Mouse (Mus musculus): ENCODE measurements around the gene Daxx. TPM values are rescaled to one million over a fixed set of nuclear protein-coding genes. Genes with fewer than 3 reads are reported as not detected.

The Daxx gene
- polyA plus RNA-seq, 1 experiment from 2014 or later: 33.4 TPM

DNA sequence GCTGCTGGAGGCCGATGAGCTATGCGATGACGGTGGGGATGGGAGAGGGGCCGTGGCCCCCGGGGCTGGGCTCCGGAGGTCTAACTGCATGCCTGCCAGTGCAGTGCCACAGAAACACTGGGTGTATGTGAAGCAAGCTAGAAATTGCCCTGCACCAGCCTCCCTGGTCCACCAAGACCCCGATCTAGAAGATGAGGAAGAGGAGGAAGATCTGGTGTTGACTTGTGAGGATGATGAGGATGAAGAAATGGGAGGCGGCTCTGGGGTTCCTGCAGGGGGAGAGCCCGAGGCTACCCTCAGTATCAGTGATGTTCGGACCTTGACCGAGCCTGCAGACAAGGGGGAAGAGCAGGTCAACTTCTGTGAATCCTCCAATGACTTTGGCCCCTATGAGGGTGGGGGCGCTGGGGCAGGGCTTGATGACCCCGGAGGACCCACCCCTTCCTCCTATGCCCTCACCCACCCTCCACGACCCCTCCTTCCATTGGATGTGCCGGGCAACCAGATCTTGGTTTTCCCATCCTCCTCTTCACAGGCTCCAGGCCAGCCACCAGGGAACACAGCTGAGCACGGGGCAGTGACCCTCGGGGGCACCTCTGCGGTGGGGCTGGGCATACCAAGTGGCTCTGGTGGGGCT lies 8.6 kb downstream of the Daxx start:
- H3K4me2 ChIP-seq (ENCODE audit: low read length): no peak overlapping the region
- H3K27ac ChIP-seq: no peak overlapping the region
- WGBS: 82% methylated on average over 18 of the region's 18 CpGs
- no peak for TF ChIP-seq CTCF (IDR thresholded peaks at IDR 0.05; ENCODE audit: low read depth)
- H3K4me3 ChIP-seq (replicated peaks; ENCODE audit: low read depth, low read length): no peak overlapping the region
- no peak overlapping the region for H3K9ac ChIP-seq (ENCODE audit: low read depth, low read length)
- peaks cover 15% of the 10 kb centered on the region for H3K36me3 ChIP-seq (ENCODE audit: insufficient read depth, low read length)
- no peaks in the 10 kb centered on the region for H3K27me3 ChIP-seq (ENCODE audit: insufficient read depth, low read length)
- no peaks in the 10 kb centered on the region for H3K9me3 ChIP-seq (replicated peaks; ENCODE audit: low read length)
- ATAC-seq (replicated peaks; ENCODE audit: low FRiP score, low read depth) (no peak), DNase-seq (ENCODE audit: low spot score) (no peak)
- peaks cover 6% of the 10 kb centered on the region for H3K4me1 ChIP-seq (replicated peaks; ENCODE audit: insufficient read depth, low read length)

DNA sequence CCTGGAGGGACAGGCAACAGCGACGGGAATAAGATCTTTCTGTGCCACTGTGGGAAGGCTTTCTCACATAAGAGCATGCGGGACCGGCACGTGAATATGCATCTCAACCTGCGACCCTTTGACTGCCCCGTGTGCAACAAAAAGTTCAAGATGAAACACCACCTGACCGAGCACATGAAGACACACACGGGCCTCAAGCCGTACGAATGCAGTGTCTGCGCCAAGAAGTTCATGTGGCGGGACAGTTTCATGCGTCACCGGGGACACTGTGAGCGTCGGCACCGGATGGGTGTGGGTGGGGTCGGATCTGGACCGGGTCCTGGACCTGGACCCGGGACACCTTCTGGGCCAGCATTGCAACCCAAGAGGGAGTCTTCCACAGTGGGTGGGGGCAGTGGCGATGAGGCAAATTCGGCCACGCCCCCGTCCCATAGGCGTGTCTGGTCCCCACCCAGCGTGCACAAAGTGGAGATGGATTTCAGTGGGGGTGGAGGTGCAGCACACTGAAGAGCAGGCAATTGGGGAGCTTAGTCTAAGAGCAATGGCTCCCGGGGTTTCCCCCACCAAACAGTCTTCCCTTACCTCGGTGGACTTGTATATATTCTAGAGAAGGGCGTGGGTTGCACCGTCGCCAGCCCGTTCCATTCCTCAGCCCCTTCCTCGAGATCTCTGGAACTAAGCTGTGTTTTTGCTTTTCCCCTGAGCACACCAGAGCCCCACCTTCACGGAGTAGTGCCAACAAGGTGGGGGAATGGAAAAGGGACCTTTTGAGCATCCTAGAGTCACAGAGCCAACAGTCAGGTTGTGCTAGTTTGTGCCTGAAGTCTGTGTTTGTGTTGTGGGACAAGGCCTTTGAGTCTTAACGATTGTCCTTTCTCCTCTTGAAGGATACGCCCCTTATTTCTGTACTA lies 9.3 kb downstream of the Daxx start:
- Histone ChIP-seq H3K27ac (peak overlapping the region; percentile 90; the same call in 1 of the 2 replicates), H3K4me3 (replicated peaks; ENCODE audit: low read depth, low read length) (peak overlapping the region; percentile 72; the same call in 1 of the 2 replicates)

DNA sequence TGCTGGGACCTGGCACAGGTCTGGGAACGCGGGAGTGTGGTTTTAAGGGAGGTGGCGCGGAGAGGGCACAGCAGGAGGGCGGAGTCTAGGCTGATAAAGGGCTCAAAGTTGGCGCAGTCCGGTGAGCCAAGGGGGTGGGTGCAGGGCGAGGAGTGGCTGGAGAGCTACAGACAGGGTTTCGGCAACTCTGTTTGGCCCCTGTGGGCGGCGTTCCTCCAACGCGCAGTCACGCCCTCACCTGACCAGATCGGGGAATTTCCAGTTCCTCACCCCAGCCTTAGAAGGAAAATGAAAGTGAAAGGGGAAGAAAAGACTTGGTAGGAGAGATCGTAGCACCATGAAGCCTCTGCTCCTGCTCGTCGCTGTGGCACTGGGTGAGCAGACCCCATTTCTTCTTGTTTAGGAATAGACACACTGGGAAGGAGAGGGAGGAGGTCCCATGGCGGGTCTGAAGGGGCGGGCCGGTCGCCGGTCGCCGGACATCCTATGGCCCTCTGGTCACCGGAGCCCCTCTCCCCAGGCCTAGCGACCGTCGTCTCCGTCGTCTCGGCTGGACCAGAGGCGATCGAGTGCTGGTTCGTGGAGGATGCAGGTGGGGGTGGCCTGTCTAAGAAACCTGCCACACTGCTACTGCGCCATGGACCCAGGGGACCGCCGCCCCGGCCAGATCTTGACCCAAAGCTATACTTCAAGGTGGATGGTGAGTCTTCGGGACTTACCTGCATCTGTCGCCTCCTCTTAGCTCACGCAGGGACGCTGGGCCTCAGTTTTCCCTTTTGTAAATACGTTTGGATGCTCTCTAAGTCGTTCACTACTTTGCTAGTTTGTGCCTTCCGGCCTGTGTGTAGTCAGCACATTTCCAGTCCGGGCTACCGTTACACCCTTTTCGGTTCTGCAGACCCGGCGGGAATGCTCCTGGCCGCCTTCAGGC lies 10.4 kb downstream of the Daxx start:
- Histone ChIP-seq H3K9ac (ENCODE audit: low read depth, low read length) (peak overlapping the region; percentile 71), H3K27me3 (ENCODE audit: insufficient read depth, low read length) (no peaks in the 10 kb centered on the region), H3K27ac (peak overlapping the region; percentile 90), H3K9me3 (replicated peaks; ENCODE audit: low read length) (no peaks in the 10 kb centered on the region), H3K4me1 (replicated peaks; ENCODE audit: insufficient read depth, low read length) (peaks cover 6% of the 10 kb centered on the region), H3K4me3 (replicated peaks; ENCODE audit: low read depth, low read length) (peak overlapping the region; percentile 72), H3K4me2 (ENCODE audit: low read length) (peak overlapping the region; percentile 95), H3K36me3 (ENCODE audit: insufficient read depth, low read length) (no peaks in the 10 kb centered on the region)
- peak; percentile 74 for DNase-seq (ENCODE audit: low spot score)
- 0 out of 2 replicates have a peak, but pooled peaks have one; percentile 14 for ATAC-seq (replicated peaks; ENCODE audit: low FRiP score, low read depth)
- peak; percentile 46 for TF ChIP-seq CTCF (IDR thresholded peaks at IDR 0.05; ENCODE audit: low read depth)
- WGBS: under 1% methylated on average over 51 of the region's 52 CpGs

More for the DNA sequence above, 9.3 kb downstream of the Daxx start:
- Histone ChIP-seq H3K9ac (ENCODE audit: low read depth, low read length) (no peak overlapping the region), H3K27me3 (ENCODE audit: insufficient read depth, low read length) (no peaks in the 10 kb centered on the region), H3K9me3 (replicated peaks; ENCODE audit: low read length) (no peaks in the 10 kb centered on the region), H3K4me1 (replicated peaks; ENCODE audit: insufficient read depth, low read length) (peaks cover 6% of the 10 kb centered on the region), H3K4me2 (ENCODE audit: low read length) (peak overlapping the region; percentile 95), H3K36me3 (ENCODE audit: insufficient read depth, low read length) (peaks cover 9% of the 10 kb centered on the region)
- ATAC-seq (replicated peaks; ENCODE audit: low FRiP score, low read depth): no peak
- no peak for TF ChIP-seq CTCF (IDR thresholded peaks at IDR 0.05; ENCODE audit: low read depth)
- 65% methylated on average over 37 of the region's 37 CpGs for WGBS
- no peak for DNase-seq (ENCODE audit: low spot score)

DNA sequence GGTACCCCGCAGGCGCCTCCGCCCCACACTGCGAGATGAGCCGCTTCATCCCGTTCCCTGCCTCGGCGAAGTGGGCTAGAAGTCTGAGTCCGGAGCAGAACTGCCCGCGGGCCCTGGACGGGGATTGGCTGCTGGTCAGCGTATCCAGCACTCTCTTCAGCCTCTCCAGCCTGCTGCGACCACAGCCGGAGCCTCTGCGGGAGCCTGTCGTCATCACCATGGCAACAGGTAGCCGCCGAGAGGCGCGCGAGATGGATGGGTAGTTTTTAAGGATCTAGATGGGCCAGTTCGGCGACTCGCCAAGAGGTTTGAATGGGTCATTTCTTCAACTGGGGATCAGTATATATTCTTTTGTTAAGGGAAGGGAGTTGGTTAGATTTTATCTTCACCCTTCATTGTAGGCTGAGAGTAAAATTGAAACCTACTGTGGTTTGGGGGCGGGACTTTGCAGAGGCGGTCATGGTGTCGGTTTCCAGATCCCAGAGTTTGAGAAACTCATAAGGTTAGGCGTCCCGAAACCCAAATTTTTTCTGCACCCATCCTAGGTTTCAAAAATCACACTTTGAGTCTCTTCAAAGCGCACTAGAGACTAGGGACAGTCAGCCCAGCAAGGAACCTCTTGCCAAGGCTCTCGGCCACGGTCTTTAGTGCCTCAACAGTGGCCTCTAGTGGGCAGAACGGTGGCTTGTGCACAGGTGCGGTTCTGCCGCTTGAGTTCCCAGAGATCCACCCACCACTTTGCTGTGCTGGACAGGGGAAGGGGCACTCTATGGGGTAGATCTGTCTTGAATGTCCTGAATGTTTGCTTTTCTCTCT lies 11.3 kb downstream of the Daxx start:
- Histone ChIP-seq H3K4me1 (replicated peaks; ENCODE audit: insufficient read depth, low read length) (peaks cover 6% of the 10 kb centered on the region), H3K4me3 (replicated peaks; ENCODE audit: low read depth, low read length) (peak overlapping the region; percentile 72), H3K4me2 (ENCODE audit: low read length) (peak overlapping the region; percentile 95), H3K9me3 (replicated peaks; ENCODE audit: low read length) (no peaks in the 10 kb centered on the region), H3K27me3 (ENCODE audit: insufficient read depth, low read length) (no peaks in the 10 kb centered on the region), H3K9ac (ENCODE audit: low read depth, low read length) (peak overlapping the region; percentile 71), H3K27ac (peak overlapping the region; percentile 90), H3K36me3 (ENCODE audit: insufficient read depth, low read length) (0 out of 2 replicates have a peak, but pooled peaks cover 4% of the 10 kb centered on the region)
- TF ChIP-seq CTCF (IDR thresholded peaks at IDR 0.05; ENCODE audit: low read depth): peak; percentile 88
- DNase-seq (ENCODE audit: low spot score) (peak; percentile 90), ATAC-seq (replicated peaks; ENCODE audit: low FRiP score, low read depth) (peak; percentile 53)
- under 1% methylated on average over 36 of the region's 36 CpGs for WGBS

DNA sequence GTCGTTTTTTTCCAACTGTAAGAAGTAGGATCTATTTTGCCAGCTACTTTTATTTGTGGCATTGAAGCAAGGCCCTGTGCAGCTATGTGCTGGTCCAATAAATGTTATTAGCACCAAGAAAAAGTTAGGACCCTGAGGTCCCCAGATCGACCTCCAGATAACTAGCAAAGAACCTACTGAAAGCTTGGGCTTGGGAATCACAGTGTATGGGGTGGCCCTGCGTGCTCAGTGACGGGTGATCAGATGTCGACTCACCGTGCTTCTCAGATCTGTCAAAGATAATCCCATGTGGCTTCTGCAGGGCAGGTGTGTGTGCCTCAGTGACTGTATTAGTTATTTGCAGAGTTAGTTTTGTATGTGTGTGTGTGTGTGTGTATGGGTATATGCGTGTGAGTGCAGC lies 12.1 kb downstream of the Daxx start:
- no peak overlapping the region for H3K9ac ChIP-seq (ENCODE audit: low read depth, low read length)
- H3K4me2 ChIP-seq (ENCODE audit: low read length): no peak overlapping the region
- DNase-seq (ENCODE audit: low spot score): no peak
- no peaks in the 10 kb centered on the region for H3K9me3 ChIP-seq (replicated peaks; ENCODE audit: low read length)
- TF ChIP-seq CTCF (IDR thresholded peaks at IDR 0.05; ENCODE audit: low read depth): no peak
- 91% methylated on average over 7 of the region's 7 CpGs for WGBS
- H3K27ac ChIP-seq: no peak overlapping the region
- 0 out of 2 replicates have a peak, but pooled peaks cover 4% of the 10 kb centered on the region for H3K36me3 ChIP-seq (ENCODE audit: insufficient read depth, low read length)
- no peak overlapping the region for H3K4me3 ChIP-seq (replicated peaks; ENCODE audit: low read depth, low read length)
- H3K27me3 ChIP-seq (ENCODE audit: insufficient read depth, low read length): no peaks in the 10 kb centered on the region
- ATAC-seq (replicated peaks; ENCODE audit: low FRiP score, low read depth): no peak
- H3K4me1 ChIP-seq (replicated peaks; ENCODE audit: insufficient read depth, low read length): peaks cover 6% of the 10 kb centered on the region

All from kidney, postnatal 0 days (tissue).